Mouse (Mus musculus) stomach, embryonic 14.5 days (tissue): ENCODE results near the gene Col5a1. TPM values are rescaled to one million over a fixed set of nuclear protein-coding genes. Genes with fewer than 3 reads are reported as not detected.
A peak's percentile ranks its signal among the peaks of the same experiment; 100 is the strongest.

Experiments
- ATAC-seq: fragments of 200-750 bp; cut with Nextera tagmentation; 2 replicates; pipeline ENCODE4 v1.8.0; 2017; ENCODE audit warnings: low read depth, moderate TSS enrichment; ENCODE audit not compliant: insufficient number of reproducible peaks, insufficient read depth, low FRiP score
- H3K27ac ChIP-seq: fragments of 300-500 bp; sonication (generic); 2 replicates; pipeline ENCODE4 v1.5.1; 2014; ENCODE audit warnings: mild to moderate bottlenecking, low read length, moderate library complexity, mixed read lengths
- H3K27me3 ChIP-seq: fragments of 300-500 bp; sonication (generic); 2 replicates; pipeline ENCODE4 v1.6.1; 2014; ENCODE audit warnings: low read length, control low read depth, mixed read lengths; ENCODE audit not compliant: control insufficient read depth, insufficient read depth
- H3K36me3 ChIP-seq: fragments of 300-500 bp; sonication (generic); 2 replicates; pipeline ENCODE4 v1.6.1; 2014; ENCODE audit warnings: mild to moderate bottlenecking, control low read depth, low read length, moderate library complexity, mixed read lengths; ENCODE audit not compliant: control insufficient read depth, insufficient read depth
- H3K4me1 ChIP-seq: fragments of 300-500 bp; sonication (generic); 2 replicates; pipeline ENCODE4 v1.6.1; 2014; ENCODE audit warnings: low read length, control low read depth, mixed read lengths; ENCODE audit not compliant: control insufficient read depth, insufficient read depth
- H3K4me2 ChIP-seq: fragments of 300-500 bp; sonication (generic); replicated peaks from 2 replicates; pipeline ENCODE4 v1.6.1; 2014; ENCODE audit warnings: low read depth, low read length, control low read depth
- H3K4me3 ChIP-seq: fragments of 300-500 bp; sonication (generic); 2 replicates; pipeline ENCODE4 v1.5.1; 2014; ENCODE audit warnings: low read depth, low read length, control low read depth
- H3K9ac ChIP-seq: fragments of 300-500 bp; sonication (generic); replicated peaks from 2 replicates; pipeline ENCODE4 v1.6.1; 2014; ENCODE audit warnings: low read depth, mild to moderate bottlenecking, control low read depth, low read length, moderate library complexity, mixed read lengths
- H3K9me3 ChIP-seq: fragments of 300-500 bp; sonication (generic); 2 replicates; pipeline ENCODE4 v1.6.1; 2016; ENCODE audit warnings: low read depth, low read length, control low read depth; ENCODE audit not compliant: control insufficient read depth
- WGBS: fragments of 180-500 bp; shearing (Covaris S2); extraction: QIAGEN DNeasy Blood & Tissue Kit; methylation state at CpG from one replicate; pipeline ENCODE4 v1.1.7; 2014; 5-methylcytosine and 5-hydroxymethylcytosine counted together
- polyA plus RNA-seq: library from polyadenylated mRNA; unstranded; fragments of >200 nt; fragmentation: Nextera tagmentation; extraction: Ambion mirVana; gene quantifications from 2 replicates; pipeline ENCODE4 v1.2.1, GENCODE M21; 2014

The Col5a1 gene
- polyA plus RNA-seq, 1 experiment from 2014 or later = 160 TPM

GRCm38 (mm10) chr2:27887461-27888264, 1.4 kb downstream of the Col5a1 start:
- Histone ChIP-seq H3K4me2 (peak overlapping the region; percentile 89), H3K27ac (peak overlapping the region; percentile 94), H3K36me3 (no peaks in the 10 kb centered on the region), H3K9ac (peak overlapping the region; percentile 92), H3K4me3 (peak overlapping the region; percentile 86), H3K4me1 (peaks cover 36% of the 10 kb centered on the region), H3K27me3 (no peaks in the 10 kb centered on the region), H3K9me3 (no peaks in the 10 kb centered on the region)
- WGBS = 18% methylated on average over 11 of the region's 11 CpGs
- ATAC-seq = no peak

GRCm38 (mm10) chr2:27888603-27889545, 2.6 kb downstream of the Col5a1 start:
- WGBS = 7% methylated on average over 10 of the region's 10 CpGs
- Histone ChIP-seq H3K9me3 (no peaks in the 10 kb centered on the region), H3K27ac (peak overlapping the region; percentile 94), H3K36me3 (no peaks in the 10 kb centered on the region), H3K4me1 (peaks cover 36% of the 10 kb centered on the region), H3K4me2 (peak overlapping the region; percentile 89), H3K9ac (peak overlapping the region; percentile 92), H3K27me3 (no peaks in the 10 kb centered on the region), H3K4me3 (peak overlapping the region; percentile 86)
- no peak for ATAC-seq

- ATAC-seq = no peak
- peaks cover 39% of the 10 kb centered on the region for H3K4me1 ChIP-seq
- H3K27me3 ChIP-seq = no peaks in the 10 kb centered on the region
- H3K4me3 ChIP-seq = no peak overlapping the region
- no peak overlapping the region for H3K27ac ChIP-seq
- no peak overlapping the region for H3K4me2 ChIP-seq
- 88% methylated on average over 7 of the region's 7 CpGs for WGBS
- H3K9me3 ChIP-seq = no peaks in the 10 kb centered on the region
- peaks cover 5% of the 10 kb centered on the region; the same call in 1 of the 2 replicates for H3K36me3 ChIP-seq
- no peak overlapping the region for H3K9ac ChIP-seq
Measured at GRCm38 (mm10) chr2:27891922-27892541, 5.8 kb downstream of the Col5a1 start.

- Histone ChIP-seq H3K4me3 (no peak overlapping the region), H3K4me2 (no peak overlapping the region), H3K9ac (no peak overlapping the region), H3K36me3 (peaks cover 5% of the 10 kb centered on the region; the same call in 1 of the 2 replicates), H3K27me3 (no peaks in the 10 kb centered on the region), H3K9me3 (no peaks in the 10 kb centered on the region), H3K4me1 (peaks cover 45% of the 10 kb centered on the region), H3K27ac (no peak overlapping the region)
- 91% methylated on average over 12 of the region's 12 CpGs for whole genome bisulfite sequencing
- ATAC-seq = no peak
Measured at GRCm38 (mm10) chr2:27893015-27893414, 6.8 kb downstream of the Col5a1 start.

- Histone ChIP-seq H3K4me2 (no peak overlapping the region), H3K9me3 (no peaks in the 10 kb centered on the region), H3K27me3 (no peaks in the 10 kb centered on the region), H3K4me3 (no peak overlapping the region), H3K4me1 (peaks cover 37% of the 10 kb centered on the region), H3K36me3 (peaks cover 5% of the 10 kb centered on the region; the same call in 1 of the 2 replicates), H3K9ac (no peak overlapping the region), H3K27ac (no peak overlapping the region)
- ATAC-seq = no peak
- WGBS = 85% methylated on average over 5 of the region's 5 CpGs
Measured at GRCm38 (mm10) chr2:27894986-27895385, 8.8 kb downstream of the Col5a1 start.

GRCm38 (mm10) chr2:27895648-27896047, 9.4 kb downstream of the Col5a1 start:
- Histone ChIP-seq H3K27me3 (no peaks in the 10 kb centered on the region), H3K4me2 (no peak overlapping the region), H3K9ac (no peak overlapping the region), H3K36me3 (peaks cover 5% of the 10 kb centered on the region; the same call in 1 of the 2 replicates), H3K4me3 (no peak overlapping the region), H3K27ac (no peak overlapping the region), H3K9me3 (no peaks in the 10 kb centered on the region), H3K4me1 (peaks cover 31% of the 10 kb centered on the region)
- no peak for ATAC-seq
- 79% methylated on average over 4 of the region's 4 CpGs for WGBS

- Histone ChIP-seq H3K4me1 (peaks cover 30% of the 10 kb centered on the region; the same call in 1 of the 2 replicates), H3K27ac (no peak overlapping the region), H3K4me2 (no peak overlapping the region), H3K4me3 (no peak overlapping the region), H3K9ac (no peak overlapping the region), H3K36me3 (peaks cover 5% of the 10 kb centered on the region; the same call in 1 of the 2 replicates), H3K27me3 (no peaks in the 10 kb centered on the region), H3K9me3 (no peaks in the 10 kb centered on the region)
- WGBS = 48% methylated on average over 6 of the region's 6 CpGs
- peak; percentile 42; the same call in 1 of the 2 replicates for ATAC-seq
Measured at GRCm38 (mm10) chr2:27897161-27897560, 10.9 kb downstream of the Col5a1 start.

- no peaks in the 10 kb centered on the region for H3K27me3 ChIP-seq
Measured at GRCm38 (mm10) chr2:27899894-27900293, 13.7 kb downstream of the Col5a1 start.

More at GRCm38 (mm10) chr2:27899894-27900293, 13.7 kb downstream of the Col5a1 start:
- WGBS = 65% methylated on average over 3 of the region's 3 CpGs
- Histone ChIP-seq H3K4me1 (peaks cover 30% of the 10 kb centered on the region; the same call in 1 of the 2 replicates), H3K36me3 (peaks cover 4% of the 10 kb centered on the region; the same call in 1 of the 2 replicates), H3K9me3 (no peaks in the 10 kb centered on the region), H3K9ac (no peak overlapping the region), H3K4me3 (no peak overlapping the region), H3K4me2 (no peak overlapping the region), H3K27ac (no peak overlapping the region)
- ATAC-seq = no peak
